Mouse (Mus musculus) liver, embryonic 14.5 days (tissue): ENCODE data around the gene Fam183b.
"Not testable (repeated sequence)": the region's sequence is repeated elsewhere in the genome, so short reads cannot be mapped to it uniquely, and the experiment has no call there.

ENCODE experiments used
- CTCF ChIP-seq: IDR thresholded peaks from 2 replicates; pipeline ENCODE4 v1.5.1; 2016; ENCODE audit warnings: antibody characterized with exemption, low read depth, control low read depth
- EP300 ChIP-seq: IDR thresholded peaks from 2 replicates; pipeline ENCODE4 v1.6.1; 2016; ENCODE audit warnings: antibody characterized with exemption, low read depth

- TF ChIP-seq CTCF, EP300: not testable (repeated sequence)
Observed at GRCm38 (mm10) chr11:58751096-58751495, 50.7 kb downstream of the Fam183b start.
